Mouse (Mus musculus) heart, postnatal 0 days (tissue): ENCODE data around the gene Sco2. TPM values are rescaled to one million over a fixed set of nuclear protein-coding genes. Genes with fewer than 3 reads are reported as not detected.

Experiments
- ATAC-seq: fragments of 200-750 bp; cut with Nextera tagmentation; 2 replicates; pipeline ENCODE4 v1.8.0; 2017; ENCODE audit warnings: low read depth, moderate number of reproducible peaks, moderate library complexity; ENCODE audit not compliant: insufficient read depth
- DNase-seq: peaks from one replicate; pipeline ENCODE4 v3.0.0-alpha.2; 2016; ENCODE audit warnings: low spot score
- H3K27ac ChIP-seq: fragments of 300-500 bp; sonication (generic); 2 replicates; pipeline ENCODE4 v1.5.1; 2014; ENCODE audit warnings: low read depth, mild to moderate bottlenecking
- H3K27me3 ChIP-seq: fragments of 300-500 bp; sonication (generic); 2 replicates; pipeline ENCODE4 v1.6.1; 2014; ENCODE audit warnings: low read length, mixed read lengths; ENCODE audit not compliant: control insufficient read depth, insufficient read depth
- H3K36me3 ChIP-seq: fragments of 300-500 bp; sonication (generic); replicated peaks from 2 replicates; pipeline ENCODE4 v1.6.1; 2014; ENCODE audit warnings: low read length, mixed read lengths; ENCODE audit not compliant: control insufficient read depth, insufficient read depth
- H3K4me1 ChIP-seq: fragments of 300-500 bp; sonication (generic); 2 replicates; pipeline ENCODE4 v1.6.1; 2014; ENCODE audit warnings: antibody characterized with exemption; ENCODE audit not compliant: control insufficient read depth, insufficient read depth
- H3K4me2 ChIP-seq: fragments of 300-500 bp; sonication (generic); 2 replicates; pipeline ENCODE4 v1.6.1; 2014; ENCODE audit warnings: low read depth, mild to moderate bottlenecking, low read length, moderate library complexity
- H3K4me3 ChIP-seq: fragments of 300-500 bp; sonication (generic); 2 replicates; pipeline ENCODE4 v1.5.1; 2014; ENCODE audit warnings: low read depth, low read length
- H3K9ac ChIP-seq: fragments of 300-500 bp; sonication (generic); replicated peaks from 2 replicates; pipeline ENCODE4 v1.6.1; 2014; ENCODE audit warnings: low read depth, low read length, mixed read lengths
- H3K9me3 ChIP-seq: fragments of 300-500 bp; sonication (generic); replicated peaks from 2 replicates; pipeline ENCODE4 v1.6.1; 2016; ENCODE audit warnings: low read length; ENCODE audit not compliant: control insufficient read depth
- CTCF ChIP-seq: IDR thresholded peaks from 2 replicates; pipeline ENCODE4 v1.5.1; 2016; ENCODE audit warnings: antibody characterized with exemption, control low read depth, low read depth
- EP300 ChIP-seq: IDR thresholded peaks from 2 replicates; pipeline ENCODE4 v1.6.1; 2016; ENCODE audit warnings: antibody characterized with exemption, low read depth
- WGBS: fragments of 180-500 bp; shearing (Covaris S2); extraction: QIAGEN DNeasy Blood & Tissue Kit; methylation state at CpG from one replicate; pipeline ENCODE4 v1.1.7; 2014; 5-methylcytosine and 5-hydroxymethylcytosine counted together
- polyA plus RNA-seq: library from polyadenylated mRNA; unstranded; fragments of >200 nt; fragmentation: Nextera tagmentation; extraction: Ambion mirVana; gene quantifications from 2 replicates; pipeline ENCODE4 v1.2.1, GENCODE M21; 2015
- total RNA-seq: library from RNA; depleted of rRNA; stranded (reverse); fragments of >200 nt; gene quantifications from 2 replicates; pipeline ENCODE4 v1.2.3, GENCODE M21; 2014; ENCODE audit warnings: low replicate concordance

The Sco2 gene
- total and polyA plus RNA-seq, 2 experiments from 2014 or later: 9.4 to 30.6 TPM

- H3K27me3 ChIP-seq: no peaks in the 10 kb centered on the region
- no peak overlapping the region for H3K4me3 ChIP-seq
- no peaks in the 10 kb centered on the region for H3K36me3 ChIP-seq
- no peak for TF ChIP-seq EP300
- TF ChIP-seq CTCF: no peak
- no peaks in the 10 kb centered on the region for H3K4me1 ChIP-seq
- DNase-seq (no peak), ATAC-seq (no peak)
- H3K9me3 ChIP-seq: no peaks in the 10 kb centered on the region
- H3K27ac ChIP-seq: no peak overlapping the region
- 74% methylated on average over 3 of the region's 3 CpGs for WGBS
- no peak overlapping the region for H3K9ac ChIP-seq
- no peak overlapping the region for H3K4me2 ChIP-seq
Measured at GRCm38 (mm10) chr15:89340136-89340535, 33.5 kb downstream of the Sco2 start.

GRCm38 (mm10) chr15:89339696-89340095 lies 34.0 kb downstream of the Sco2 start:
- H3K27me3 ChIP-seq: no peaks in the 10 kb centered on the region
- H3K9me3 ChIP-seq: no peaks in the 10 kb centered on the region
- no peak overlapping the region for H3K9ac ChIP-seq
- 82% methylated on average over 2 of the region's 2 CpGs for WGBS
- H3K4me3 ChIP-seq: no peak overlapping the region
- H3K36me3 ChIP-seq: no peaks in the 10 kb centered on the region
- TF ChIP-seq CTCF: no peak
- TF ChIP-seq EP300: no peak
- ATAC-seq (no peak), DNase-seq (no peak)
- H3K27ac ChIP-seq: no peak overlapping the region
- H3K4me1 ChIP-seq: no peaks in the 10 kb centered on the region
- no peak overlapping the region for H3K4me2 ChIP-seq

GRCm38 (mm10) chr15:89336422-89336821 lies 37.2 kb downstream of the Sco2 start:
- Histone ChIP-seq H3K36me3 (no peaks in the 10 kb centered on the region), H3K4me1 (no peaks in the 10 kb centered on the region), H3K4me3 (no peak overlapping the region), H3K9me3 (no peaks in the 10 kb centered on the region), H3K4me2 (no peak overlapping the region), H3K27me3 (no peaks in the 10 kb centered on the region), H3K27ac (no peak overlapping the region), H3K9ac (no peak overlapping the region)
- no peak for TF ChIP-seq CTCF
- no peak for TF ChIP-seq EP300
- DNase-seq (no peak), ATAC-seq (no peak)
- WGBS: 78% methylated on average over 14 of the region's 14 CpGs

- DNase-seq (no peak), ATAC-seq (no peak)
- no peaks in the 10 kb centered on the region for H3K4me1 ChIP-seq
- no peaks in the 10 kb centered on the region for H3K9me3 ChIP-seq
- WGBS: 75% methylated on average over 17 of the region's 17 CpGs
- TF ChIP-seq EP300 (no peak), CTCF (no peak)
- no peak overlapping the region for H3K9ac ChIP-seq
- no peak overlapping the region for H3K4me3 ChIP-seq
- no peak overlapping the region for H3K27ac ChIP-seq
- no peaks in the 10 kb centered on the region for H3K27me3 ChIP-seq
- H3K4me2 ChIP-seq: no peak overlapping the region
- no peaks in the 10 kb centered on the region for H3K36me3 ChIP-seq
Measured at GRCm38 (mm10) chr15:89334774-89335537, 38.7 kb downstream of the Sco2 start.

- no peaks in the 10 kb centered on the region for H3K9me3 ChIP-seq
- H3K36me3 ChIP-seq: no peaks in the 10 kb centered on the region
- H3K27me3 ChIP-seq: no peaks in the 10 kb centered on the region
- ATAC-seq (no peak), DNase-seq (no peak)
- H3K9ac ChIP-seq: no peak within 1 kb of the TSS
- H3K4me2 ChIP-seq: no peak within 1 kb of the TSS
- H3K27ac ChIP-seq: no peak within 1 kb of the TSS
- no peaks in the 10 kb centered on the region for H3K4me1 ChIP-seq
- TF ChIP-seq EP300: no peak
- no peak for TF ChIP-seq CTCF
- no peak within 1 kb of the TSS for H3K4me3 ChIP-seq
- 80% methylated on average over 7 of the region's 7 CpGs for WGBS
Measured at GRCm38 (mm10) chr15:89334271-89334670, 39.4 kb downstream of the Sco2 start, which contains the start of gene Miox. Miox (plus strand) TSS chr15:89334398.

- Histone ChIP-seq H3K27me3 (peaks cover 19% of the 10 kb centered on the region), H3K27ac (no peak overlapping the region), H3K4me3 (no peak overlapping the region), H3K4me1 (peaks cover 4% of the 10 kb centered on the region; the same call in 1 of the 2 replicates), H3K36me3 (no peaks in the 10 kb centered on the region), H3K9me3 (no peaks in the 10 kb centered on the region), H3K4me2 (no peak overlapping the region), H3K9ac (no peak overlapping the region)
- DNase-seq (no peak), ATAC-seq (no peak)
- TF ChIP-seq EP300 (no peak), CTCF (no peak)
- WGBS: 41% methylated on average over 5 of the region's 5 CpGs
Measured at GRCm38 (mm10) chr15:89326441-89326840, 47.2 kb downstream of the Sco2 start.
